Mouse (Mus musculus) left cerebral cortex, adult 2 months (tissue): ENCODE measurements around the gene Haao. TPM values are rescaled to one million over a fixed set of nuclear protein-coding genes. Genes with fewer than 3 reads are reported as not detected.

Experiments used
- DNase-seq, 2 experiments: peaks; one replicate each; pipeline ENCODE4 v3.0.0; 2021 to 2022; ENCODE audit warnings: low spot score in 2 of 2, mixed read lengths in 1 of 2; ENCODE audit errors: extremely low spot score in 1 of 2
- H3K27ac ChIP-seq: fragments of 200-600 bp; 2 replicates; pipeline ENCODE4 v1.8.1; 2022
- H3K4me3 ChIP-seq: fragments of 200-600 bp; 2 replicates; pipeline ENCODE4 v1.8.1; 2022
- CTCF ChIP-seq: fragments of 200-600 bp; IDR thresholded peaks from 2 replicates; pipeline ENCODE4 v1.8.1; 2022; ENCODE audit warnings: antibody characterized with exemption, mild to moderate bottlenecking, moderate library complexity
- intact Hi-C: fragments of 180-260 bp; cut with DNase I; formaldehyde crosslinking; loops from one replicate; pipeline ENCODE4 v1.15.1; 2025
- total RNA-seq, 2 experiments: library from RNA; stranded (reverse); gene quantifications; 2 replicates each; pipeline ENCODE4 v1.2.3; 2021

The Haao gene
- total RNA-seq, 2 experiments from 2014 or later = not detected

DNA sequence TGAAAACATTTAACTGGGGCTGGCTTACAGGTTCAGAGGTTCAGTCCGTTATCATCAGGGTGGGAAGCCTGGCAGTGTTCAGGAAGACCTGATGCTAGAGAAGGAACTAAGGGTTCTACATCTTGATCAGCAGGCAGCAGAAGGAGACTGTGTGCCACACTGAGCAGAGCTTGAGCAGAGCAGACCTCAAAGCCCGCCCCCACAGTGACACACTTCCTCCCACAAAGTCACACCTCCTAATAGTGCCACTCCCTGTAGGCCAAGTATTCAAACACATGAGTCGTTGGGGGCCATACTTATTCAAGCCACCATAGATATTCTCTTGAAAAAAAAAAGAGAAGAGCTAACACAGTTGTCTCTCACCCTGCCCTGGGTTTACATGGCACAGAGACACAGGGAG, 25.9 kb downstream of the Haao start:
- DNase-seq = no peak
- no peak overlapping the region for H3K4me3 ChIP-seq
- H3K27ac ChIP-seq = no peak overlapping the region
- TF ChIP-seq CTCF = no peak
- intact Hi-C loops = no loop called here

DNA sequence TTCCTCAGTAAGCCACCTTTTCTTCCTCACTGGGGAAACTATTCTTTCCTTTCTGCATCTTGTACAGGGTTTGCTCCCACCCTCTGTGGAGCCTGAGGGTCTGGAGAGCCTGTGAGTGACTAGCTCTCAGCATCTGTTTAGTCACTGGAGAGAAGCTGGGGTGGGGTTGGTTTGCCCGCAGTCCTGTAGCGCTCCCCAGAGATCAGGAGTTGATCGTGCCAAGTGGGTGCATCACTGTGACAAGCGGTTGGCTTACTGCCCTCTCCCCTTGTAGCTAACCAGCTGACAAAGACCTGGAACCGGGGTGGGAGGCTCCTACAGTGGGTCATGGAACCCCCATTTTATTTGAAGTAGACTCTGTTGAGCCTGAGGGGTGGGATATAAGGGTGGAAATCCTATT, 27.1 kb downstream of the Haao start:
- Histone ChIP-seq H3K27ac (no peak overlapping the region), H3K4me3 (no peak overlapping the region)
- no peak for DNase-seq
- TF ChIP-seq CTCF = no peak
- intact Hi-C loops = no loop called here

GRCm38 (mm10) chr17:83819503-83819902, 28.3 kb downstream of the Haao start:
- TF ChIP-seq CTCF = no peak
- no peak overlapping the region for H3K27ac ChIP-seq
- intact Hi-C loops = no loop called here
- no peak overlapping the region for H3K4me3 ChIP-seq
- no peak for DNase-seq

DNA sequence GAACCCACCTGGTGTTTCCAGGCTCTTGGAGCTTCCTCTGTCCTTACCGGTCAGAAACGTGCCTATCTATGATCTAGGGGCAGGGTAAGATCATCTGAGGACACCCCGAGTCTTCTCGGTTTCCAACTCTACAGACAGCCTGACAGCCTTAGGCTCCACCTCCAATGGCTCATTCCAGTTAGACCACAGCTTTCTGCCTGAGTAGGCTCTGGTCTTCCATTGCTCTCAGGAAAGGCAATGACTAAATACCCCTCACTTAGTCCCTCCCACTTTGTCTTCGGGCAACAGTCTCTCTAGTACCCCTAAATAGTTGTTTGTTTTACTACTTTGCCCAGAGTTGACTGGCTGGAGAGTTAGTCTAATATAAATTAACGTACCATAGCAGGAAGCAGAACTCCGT, 30.8 kb downstream of the Haao start:
- intact Hi-C loops = no loop called here
- DNase-seq = no peak
- no peak for TF ChIP-seq CTCF
- H3K4me3 ChIP-seq = no peak overlapping the region
- no peak overlapping the region for H3K27ac ChIP-seq

- Histone ChIP-seq H3K27ac (no peak overlapping the region), H3K4me3 (no peak overlapping the region)
- no peak for DNase-seq
- TF ChIP-seq CTCF = no peak
- intact Hi-C loops = loop anchor here (5.0 kb wide), 1 partner anchor 461 kb away; the partner anchor contains the start of gene Eml4
Observed at GRCm38 (mm10) chr17:83813050-83813449, 34.7 kb downstream of the Haao start.

- H3K4me3 ChIP-seq = no peak overlapping the region
- no peak for TF ChIP-seq CTCF
- no peak overlapping the region for H3K27ac ChIP-seq
- intact Hi-C loops = loop anchor here (5.0 kb wide), 1 partner anchor 460 kb away; the partner anchor contains the start of gene Eml4
- DNase-seq = no peak
Observed at GRCm38 (mm10) chr17:83812200-83812944, 35.4 kb downstream of the Haao start.

DNA sequence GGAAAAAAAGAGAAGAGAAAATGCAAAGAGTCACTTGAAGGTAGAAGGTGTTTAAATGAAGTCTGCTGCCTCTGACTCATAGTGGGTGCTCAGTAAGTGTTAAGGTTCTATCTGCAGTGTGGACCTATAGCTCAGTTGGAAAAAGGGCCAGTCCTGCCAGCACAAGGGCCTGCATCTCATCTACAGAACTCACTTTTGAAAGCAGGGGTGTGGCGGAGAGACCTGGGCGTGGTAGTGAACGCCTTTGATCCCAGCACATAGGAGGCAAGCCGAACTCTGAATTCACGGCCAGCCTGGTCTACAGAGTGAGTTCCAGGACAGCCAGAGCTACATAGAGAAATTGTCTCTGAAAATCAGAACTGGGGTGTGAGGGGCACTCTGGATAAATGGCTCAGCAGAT, 37.5 kb downstream of the Haao start:
- TF ChIP-seq CTCF = no peak
- intact Hi-C loops = loop anchor here (5.0 kb wide), 1 partner anchor 458 kb away; the partner anchor contains the start of gene Eml4
- DNase-seq = no peak
- Histone ChIP-seq H3K4me3 (no peak overlapping the region), H3K27ac (no peak overlapping the region)

DNA sequence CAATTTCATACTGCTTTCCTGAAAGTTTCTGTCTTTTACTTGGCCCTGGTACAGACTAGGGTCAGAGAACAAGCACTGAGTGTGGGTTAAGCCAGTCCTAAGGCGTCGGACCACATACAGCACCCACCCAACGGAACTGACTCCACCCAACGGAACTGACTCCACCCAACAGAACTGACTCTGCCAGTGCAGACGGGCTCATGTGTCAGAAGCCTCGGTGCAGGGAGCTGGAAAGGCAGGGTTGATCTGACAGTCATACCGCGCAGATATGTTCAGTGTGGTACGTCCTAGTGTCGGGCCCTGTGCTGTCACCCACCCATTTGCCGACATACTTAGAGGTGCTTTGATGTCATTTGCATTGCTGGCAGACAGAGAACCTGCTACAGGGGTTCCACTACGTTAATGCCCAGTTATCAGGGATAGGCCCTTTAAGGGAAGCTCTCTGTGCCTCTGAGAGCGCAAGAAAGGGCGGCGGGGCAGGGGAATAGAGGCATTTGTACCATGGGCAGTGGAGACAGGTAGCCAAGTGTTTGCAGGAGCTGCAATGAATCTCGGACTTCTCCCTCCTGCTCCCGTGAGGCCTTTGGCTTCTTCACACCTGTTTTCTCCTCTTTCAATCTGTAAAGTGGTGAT, 38.5 kb downstream of the Haao start:
- no peak for TF ChIP-seq CTCF
- Histone ChIP-seq H3K4me3 (no peak overlapping the region), H3K27ac (no peak overlapping the region)
- intact Hi-C loops = loop anchor here (2.0 to 5.0 kb wide), 2 partner anchors 41 to 177 kb away; partner anchors contain the start of gene Kcng3
- DNase-seq = no peak

DNA sequence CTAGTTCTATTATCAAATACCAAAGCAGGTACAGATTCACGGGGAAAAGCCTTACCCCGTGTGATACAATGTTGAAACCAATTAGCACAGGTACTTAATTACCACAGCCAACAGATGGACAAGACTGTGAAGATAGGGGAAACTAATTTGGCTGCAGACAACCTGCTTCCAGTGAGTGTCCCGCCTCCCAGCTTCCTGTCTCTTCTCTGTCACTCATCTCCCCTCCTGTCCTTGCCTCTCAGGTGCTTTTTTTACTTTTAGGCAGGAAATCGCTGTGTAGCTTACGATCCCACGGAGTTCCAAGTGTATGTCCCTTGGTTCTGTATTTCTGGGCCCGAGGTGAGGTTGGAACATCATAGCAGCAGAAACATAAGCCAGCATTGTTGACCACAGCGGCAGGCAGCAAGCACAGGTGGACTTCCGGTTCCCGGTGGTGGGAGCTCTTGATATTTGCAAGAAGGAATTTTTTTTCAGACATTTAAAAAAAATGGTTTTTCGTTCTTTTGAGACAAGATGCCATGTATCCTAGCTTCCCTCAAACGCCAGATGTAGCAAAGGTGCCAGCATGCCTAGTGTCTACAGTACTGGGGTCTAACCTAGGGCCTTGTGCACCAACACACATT, 39.2 kb downstream of the Haao start:
- H3K27ac ChIP-seq = no peak overlapping the region
- intact Hi-C loops = loop anchor here (2.0 to 5.0 kb wide), 2 partner anchors 42 to 176 kb away; partner anchors contain the start of gene Kcng3
- H3K4me3 ChIP-seq = no peak overlapping the region
- no peak for TF ChIP-seq CTCF
- DNase-seq = no peak

GRCm38 (mm10) chr17:83807778-83808398, 39.9 kb downstream of the Haao start:
- peak; percentile 61 to 69 for DNase-seq
- peak; percentile 84 for TF ChIP-seq CTCF
- intact Hi-C loops = loop anchor here (2.0 to 5.0 kb wide), 2 partner anchors 43 to 176 kb away; partner anchors contain the start of gene Kcng3

GRCm38 (mm10) chr17:83807345-83807744, 40.4 kb downstream of the Haao start:
- Histone ChIP-seq H3K27ac (no peak overlapping the region), H3K4me3 (no peak overlapping the region)
- no peak for TF ChIP-seq CTCF
- intact Hi-C loops = loop anchor here (5.0 kb wide), 1 partner anchor 175 kb away; the partner anchor contains the start of gene Kcng3
- DNase-seq = no peak

More at GRCm38 (mm10) chr17:83807778-83808398, 39.9 kb downstream of the Haao start:
- Histone ChIP-seq H3K27ac (no peak overlapping the region), H3K4me3 (no peak overlapping the region)

DNA sequence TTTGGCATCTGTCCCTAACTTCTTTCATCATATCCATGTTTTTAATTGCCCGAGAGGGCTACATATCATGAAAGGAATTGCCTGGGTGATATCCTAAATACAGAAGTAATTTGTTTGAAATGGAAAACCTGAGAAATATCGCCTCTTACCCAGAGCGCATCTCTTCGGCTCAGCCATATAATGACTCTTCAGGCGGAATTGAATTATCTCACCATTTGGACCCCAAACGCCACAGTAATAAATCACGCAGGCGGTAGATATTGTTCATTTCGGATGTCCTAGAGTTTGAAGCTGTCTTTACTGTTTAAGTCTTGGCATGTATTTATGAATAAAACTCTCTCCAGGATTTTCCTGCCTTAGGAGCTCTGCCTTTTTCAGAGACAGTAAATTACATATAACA, 42.7 kb downstream of the Haao start:
- no peak overlapping the region for H3K4me3 ChIP-seq
- H3K27ac ChIP-seq = no peak overlapping the region
- no peak for DNase-seq
- intact Hi-C loops = loop anchor here (5.0 kb wide), 1 partner anchor 173 kb away; the partner anchor contains the start of gene Kcng3
- no peak for TF ChIP-seq CTCF
